Mouse (Mus musculus): ENCODE measurements around the gene Hnrnph2. TPM values are rescaled to one million over a fixed set of nuclear protein-coding genes. Genes with fewer than 3 reads are reported as not detected.

Gene Hnrnph2
- total RNA-seq, 2 experiments from 2014 or later, result 49.6 to 52.6 TPM

- no peak for DNase-seq
- intact Hi-C loops (cut with DNase I; ENCODE audit: low total_unique reads), result no loop called here
These were observed 8.5 kb downstream of the Hnrnph2 start for GRCm38 (mm10) chrX:134609472-134609871.

GRCm38 (mm10) chrX:134610984-134611383 lies 10.0 kb downstream of the Hnrnph2 start:
- DNase-seq, result no peak

DNA sequence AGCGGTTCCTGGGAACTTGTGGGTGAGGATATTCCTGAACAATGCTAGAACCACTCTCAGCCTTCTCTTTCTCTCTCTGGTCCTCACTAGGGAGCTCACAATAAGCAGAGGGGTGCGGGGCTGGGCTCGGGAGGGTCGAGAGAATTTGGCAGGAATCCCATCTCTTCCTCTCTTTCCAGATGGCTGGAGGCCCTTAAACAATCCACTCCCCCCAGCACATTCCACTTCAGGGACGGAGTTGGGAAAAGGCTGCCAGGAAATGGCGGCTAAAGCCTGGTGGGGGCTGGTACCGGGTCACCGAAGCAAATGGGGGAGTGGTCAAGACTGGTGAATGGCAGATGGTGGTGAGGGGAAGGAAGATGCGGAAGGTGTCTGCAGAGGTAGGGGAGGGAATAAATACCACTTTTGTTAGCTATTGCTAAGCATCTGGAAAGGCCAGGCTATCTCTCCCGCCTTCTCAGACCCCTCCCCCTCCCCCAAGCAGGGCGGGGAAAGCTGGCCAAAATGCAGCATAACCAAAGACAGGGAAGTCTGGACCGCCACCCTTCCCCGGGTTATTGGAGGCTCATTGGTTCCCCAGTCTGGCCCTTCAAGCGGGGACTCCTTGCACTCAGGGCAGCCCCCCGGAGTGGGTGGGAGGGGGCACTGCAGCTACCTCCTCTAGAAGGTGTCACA lies 11.4 kb downstream of the Hnrnph2 start:
- peak; percentile 49 for DNase-seq

More at GRCm38 (mm10) chrX:134610984-134611383, 10.0 kb downstream of the Hnrnph2 start:
- intact Hi-C loops (cut with DNase I; ENCODE audit: low total_unique reads), result no loop called here

DNA sequence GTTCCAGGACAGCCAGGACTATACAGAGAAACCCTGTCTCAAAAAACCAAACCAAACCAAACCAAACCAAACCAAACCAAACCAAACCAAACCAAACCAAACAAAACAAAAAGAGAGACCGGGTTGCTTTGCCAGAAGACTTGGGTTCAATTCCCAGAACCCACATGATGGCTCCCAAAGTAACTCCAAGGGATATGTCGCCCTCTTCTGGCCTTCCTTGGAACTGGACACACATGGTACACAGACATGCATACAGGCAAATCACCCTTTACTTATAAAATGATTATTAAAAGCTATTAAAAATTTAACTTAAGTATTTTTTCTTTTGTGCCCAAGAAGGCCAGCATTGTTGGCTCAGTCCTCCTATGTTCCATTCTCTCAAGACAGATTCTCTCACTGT lies 13.3 kb downstream of the Hnrnph2 start:
- no peak for DNase-seq
- intact Hi-C loops (cut with DNase I; ENCODE audit: low total_unique reads), result no loop called here

More for the DNA sequence above, 11.4 kb downstream of the Hnrnph2 start:
- intact Hi-C loops (cut with DNase I; ENCODE audit: low total_unique reads), result no loop called here

DNA sequence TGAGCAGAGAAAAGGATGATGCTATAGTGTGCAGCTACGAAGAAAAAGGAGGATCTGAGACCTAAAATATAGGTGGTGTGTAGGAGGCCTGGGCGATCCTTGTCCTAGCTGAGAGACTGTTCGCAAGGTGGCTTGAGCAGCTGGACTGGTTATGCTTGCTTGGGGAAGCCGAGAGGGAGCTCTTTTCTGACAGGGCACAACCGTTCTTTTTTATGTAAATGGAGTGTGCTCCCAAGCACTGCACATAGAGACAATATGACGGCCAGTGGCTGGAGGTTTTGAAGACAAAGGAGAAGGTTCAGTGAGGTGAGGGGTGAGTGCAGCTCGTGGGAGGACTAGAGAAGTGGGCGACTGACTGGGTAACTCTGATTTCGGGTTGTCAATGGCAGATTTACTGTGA lies 18.7 kb downstream of the Hnrnph2 start:
- intact Hi-C loops (cut with DNase I; ENCODE audit: low total_unique reads), result no loop called here
- no peak for DNase-seq

GRCm38 (mm10) chrX:134620254-134620865 lies 19.4 kb downstream of the Hnrnph2 start:
- intact Hi-C loops (cut with DNase I; ENCODE audit: low total_unique reads), result no loop called here
- no peak for DNase-seq

- no peak for DNase-seq
- intact Hi-C loops (cut with DNase I; ENCODE audit: low total_unique reads), result no loop called here
These were observed 20.7 kb downstream of the Hnrnph2 start for GRCm38 (mm10) chrX:134621685-134622084.

GRCm38 (mm10) chrX:134623350-134623749 lies 22.4 kb downstream of the Hnrnph2 start:
- intact Hi-C loops (cut with DNase I; ENCODE audit: low total_unique reads), result no loop called here
- DNase-seq, result no peak

DNA sequence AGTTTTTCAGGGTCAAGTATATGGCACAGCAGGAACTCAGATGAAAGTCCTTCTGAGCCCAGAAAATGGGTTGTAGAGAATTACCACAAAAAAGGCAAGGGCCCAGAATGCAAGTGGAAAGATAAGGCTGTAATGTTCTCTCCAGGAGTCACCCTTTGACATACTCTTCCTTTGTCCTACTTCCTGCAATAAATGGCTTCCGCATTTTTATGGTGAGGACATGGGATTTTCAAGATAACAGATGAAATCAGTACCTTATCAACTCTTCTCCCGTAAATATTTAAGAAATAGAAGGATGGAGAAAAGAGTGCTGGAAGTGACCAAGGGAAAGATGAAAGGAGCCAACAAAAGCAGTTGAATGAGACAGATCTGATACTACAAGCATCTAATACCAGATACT lies 27.2 kb downstream of the Hnrnph2 start:
- DNase-seq, result no peak
- intact Hi-C loops (cut with DNase I; ENCODE audit: low total_unique reads), result no loop called here

DNA sequence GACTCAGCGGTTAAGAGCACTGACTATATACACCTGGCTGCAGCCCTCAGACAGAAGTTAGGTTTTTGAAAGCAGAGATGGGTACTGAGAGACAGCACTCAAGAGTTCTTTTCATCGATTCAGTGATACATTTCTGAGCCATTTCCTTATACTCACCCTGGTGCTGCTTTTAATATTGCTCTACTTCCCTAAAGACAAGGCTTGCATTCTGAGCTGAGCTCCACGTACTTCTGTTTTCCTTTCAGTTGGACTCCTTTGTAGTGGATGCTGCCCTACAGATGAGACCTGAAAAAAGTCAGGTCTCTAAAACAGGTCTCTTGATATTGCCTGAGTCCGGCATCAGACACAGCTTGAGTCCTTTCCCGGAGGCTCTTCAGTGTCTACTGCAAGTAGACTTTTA lies 31.7 kb downstream of the Hnrnph2 start:
- no peak for DNase-seq
- intact Hi-C loops (cut with DNase I; ENCODE audit: low total_unique reads), result no loop called here

DNA sequence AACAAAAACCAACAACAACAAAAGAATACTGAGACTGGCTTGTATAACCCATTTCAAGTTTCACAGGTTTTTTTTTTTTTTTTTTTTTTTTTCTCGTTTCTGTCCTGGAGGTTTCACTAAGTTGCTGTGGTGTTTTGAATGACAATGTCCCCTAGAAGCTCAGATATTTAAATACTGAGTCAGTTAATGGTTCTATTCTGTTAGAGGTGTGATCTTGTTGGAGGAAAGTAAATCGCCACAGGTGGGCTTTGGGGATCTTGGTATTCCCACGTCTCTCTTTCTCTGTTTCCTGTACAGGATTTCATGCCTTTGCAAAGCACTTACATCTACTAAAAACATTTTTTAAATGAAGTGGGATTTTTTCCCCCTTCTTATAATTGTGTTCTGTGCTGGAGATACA lies 34.1 kb downstream of the Hnrnph2 start:
- DNase-seq, result no peak
- intact Hi-C loops (cut with DNase I; ENCODE audit: low total_unique reads), result no loop called here

DNA sequence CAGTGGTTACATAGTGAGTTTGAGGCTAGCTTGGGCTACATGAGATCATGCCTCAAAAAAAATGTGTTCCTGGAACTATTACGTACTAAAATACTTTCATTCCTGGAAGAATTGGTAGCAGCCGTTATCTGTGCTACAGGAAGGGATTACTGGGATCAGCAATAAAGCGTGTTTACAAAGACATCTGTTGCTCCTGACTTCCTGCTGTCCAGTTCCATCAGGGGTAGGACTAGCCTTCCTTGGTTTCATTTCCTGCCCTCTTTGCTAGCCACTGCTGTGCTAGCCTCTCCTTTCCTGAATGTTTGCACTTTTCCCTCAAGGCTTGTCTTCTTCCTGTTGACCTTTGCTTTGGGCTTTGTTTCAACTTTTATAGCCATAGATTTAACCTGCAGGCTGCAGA lies 34.9 kb downstream of the Hnrnph2 start:
- no peak for DNase-seq

DNA sequence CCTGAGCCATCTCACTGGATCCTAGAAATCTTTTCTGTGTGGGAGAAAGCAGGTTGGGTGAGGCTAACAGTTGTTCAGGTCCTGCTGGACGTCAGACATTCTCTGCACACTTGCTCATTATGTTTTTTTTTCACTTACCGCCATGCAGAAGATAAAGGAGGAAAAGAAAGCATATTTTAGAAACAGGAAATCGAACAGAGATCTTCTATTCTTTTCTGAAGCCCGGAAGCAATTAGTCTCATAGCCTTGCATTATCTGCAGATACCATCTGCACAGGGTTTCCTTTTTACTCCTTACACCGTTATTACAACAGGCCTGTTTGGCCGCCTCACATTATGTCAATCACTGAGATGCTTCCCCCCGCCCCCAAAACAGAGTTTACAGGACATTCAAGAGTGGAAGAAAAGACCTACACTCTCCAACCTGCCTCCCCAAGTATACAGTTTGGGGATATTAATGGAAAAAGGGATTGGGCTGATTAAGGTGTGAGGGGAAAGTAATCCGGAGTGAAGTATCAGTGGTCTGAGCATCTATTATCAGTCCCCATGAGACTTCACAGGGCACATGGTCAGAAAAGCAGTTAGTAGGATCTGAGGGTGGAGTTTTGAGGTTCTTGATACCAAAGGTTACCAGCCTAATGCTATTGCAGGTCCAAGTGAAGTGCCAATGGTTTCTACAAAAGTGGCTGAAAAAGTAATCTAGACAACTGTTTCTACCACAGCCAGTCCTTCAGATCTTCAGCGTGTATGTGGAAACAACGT lies 40.2 kb downstream of the Hnrnph2 start:
- DNase-seq, result no peak
- intact Hi-C loops (cut with DNase I; ENCODE audit: low total_unique reads), result no loop called here

More for the DNA sequence above, 34.9 kb downstream of the Hnrnph2 start:
- intact Hi-C loops (cut with DNase I; ENCODE audit: low total_unique reads), result no loop called here

DNA sequence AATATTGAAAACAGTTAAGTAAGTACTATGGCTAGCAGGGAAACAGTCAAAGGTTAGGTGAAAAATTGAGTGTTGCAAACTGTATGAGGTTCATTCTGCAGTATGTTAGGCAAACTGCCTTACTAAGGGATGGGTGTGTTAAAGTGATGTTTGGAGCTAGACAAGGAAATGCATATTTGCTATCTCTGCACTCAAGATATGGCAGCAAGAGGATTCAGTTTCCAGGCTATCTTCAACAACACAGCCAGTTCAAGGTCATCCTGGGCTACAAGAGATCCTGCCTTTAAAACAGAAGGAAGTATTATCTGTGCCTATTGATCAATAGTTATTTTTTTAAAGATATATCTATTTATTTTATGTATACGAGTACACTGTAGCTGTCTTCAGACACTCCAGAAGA lies 45.4 kb downstream of the Hnrnph2 start:
- intact Hi-C loops (cut with DNase I; ENCODE audit: low total_unique reads), result no loop called here
- DNase-seq, result no peak

- no peak for DNase-seq
- intact Hi-C loops (cut with DNase I; ENCODE audit: low total_unique reads), result no loop called here
These were observed 46.4 kb downstream of the Hnrnph2 start for GRCm38 (mm10) chrX:134647421-134647820.

DNA sequence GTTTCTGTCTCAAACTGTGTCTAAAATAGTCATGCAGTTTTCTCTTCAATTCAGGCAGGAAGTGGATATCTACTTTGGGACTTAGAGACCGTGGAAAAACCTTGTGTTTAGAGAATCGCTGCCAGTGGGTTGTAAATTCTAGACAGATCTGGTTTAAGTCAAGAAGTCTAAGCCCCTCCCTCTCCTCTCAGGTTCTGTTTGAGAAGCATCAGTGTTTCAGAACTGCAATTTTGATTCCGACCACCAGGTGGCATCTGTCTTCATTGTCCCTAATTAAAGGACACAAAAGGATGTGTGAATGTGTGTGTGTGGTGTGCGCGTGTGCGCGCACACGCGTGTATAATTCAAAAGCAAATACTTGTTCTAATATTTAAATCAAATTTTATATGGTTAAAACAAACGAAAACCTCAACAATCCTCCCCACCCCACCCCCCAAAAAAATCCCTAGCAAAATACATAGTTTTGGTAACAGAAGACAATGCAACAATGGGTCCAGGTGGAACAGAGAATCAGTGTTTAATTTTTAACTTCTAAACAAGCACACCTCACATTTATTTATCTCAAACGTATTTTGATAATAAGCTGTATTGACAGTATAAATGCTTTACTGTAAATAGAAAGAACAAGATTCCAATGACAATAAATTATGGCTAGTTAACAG lies 47.2 kb downstream of the Hnrnph2 start:
- DNase-seq, result peak; percentile 62

DNA sequence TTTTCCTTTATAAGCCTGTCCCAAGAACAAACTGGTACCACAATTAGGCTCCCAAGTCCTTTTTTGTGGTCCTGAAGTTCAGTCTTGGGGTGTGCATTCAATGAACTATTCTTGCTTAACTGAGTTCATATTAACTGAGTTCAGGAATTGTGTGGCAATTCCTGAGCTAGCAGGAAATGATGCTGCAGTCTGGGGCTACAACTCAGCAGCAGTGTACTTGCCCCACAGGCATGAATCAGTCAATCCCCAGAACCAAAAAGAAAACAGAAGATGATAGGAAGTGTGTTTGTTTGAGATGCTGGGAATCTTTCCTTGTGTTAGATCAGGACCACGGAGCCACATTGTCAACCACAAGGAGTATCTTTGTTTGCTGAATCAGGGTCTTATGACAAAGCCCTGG lies 51.1 kb downstream of the Hnrnph2 start:
- intact Hi-C loops (cut with DNase I; ENCODE audit: low total_unique reads), result no loop called here
- no peak for DNase-seq

More for the DNA sequence above, 47.2 kb downstream of the Hnrnph2 start:
- intact Hi-C loops (cut with DNase I; ENCODE audit: low total_unique reads), result no loop called here

All from gastrocnemius, postnatal 14 days (tissue).